Mouse (Mus musculus) heart, adult 2 months (tissue): ENCODE measurements around the gene Ddah2. TPM values are rescaled to one million over a fixed set of nuclear protein-coding genes. Genes with fewer than 3 reads are reported as not detected.
A peak's percentile ranks its signal among the peaks of the same experiment; 100 is the strongest.

ENCODE experiments used
- DNase-seq, 2 experiments: peaks; one replicate each; pipeline ENCODE4 v3.0.0; 2021
- H3K27ac ChIP-seq: fragments of 200-600 bp; 2 replicates; pipeline ENCODE4 v1.8.1; 2022
- H3K27me3 ChIP-seq: fragments of 200-500 bp; 2 replicates; pipeline ENCODE4 v1.6.1; 2012; ENCODE audit warnings: mild to moderate bottlenecking, low read length, inconsistent platforms, mixed read lengths; ENCODE audit not compliant: control insufficient read depth, insufficient read depth
- H3K36me3 ChIP-seq: fragments of 200-500 bp; 2 replicates; pipeline ENCODE4 v1.6.1; 2012; ENCODE audit warnings: low read length, inconsistent platforms; ENCODE audit not compliant: control insufficient read depth, insufficient read depth
- H3K4me1 ChIP-seq: fragments of 200-500 bp; 2 replicates; pipeline ENCODE4 v1.6.1; 2011; ENCODE audit warnings: low read length; ENCODE audit not compliant: control insufficient read depth, insufficient read depth
- H3K4me3 ChIP-seq: fragments of 200-600 bp; 2 replicates; pipeline ENCODE4 v1.8.1; 2022
- H3K79me2 ChIP-seq: fragments of 200-500 bp; replicated peaks from 2 replicates; pipeline ENCODE4 v1.6.1; 2012; ENCODE audit warnings: mild to moderate bottlenecking, inconsistent platforms, low read length, moderate library complexity, mixed read lengths; ENCODE audit not compliant: control insufficient read depth, insufficient read depth
- H3K9ac ChIP-seq: fragments of 200-500 bp; 2 replicates; pipeline ENCODE4 v1.6.1; 2012; ENCODE audit warnings: low read depth, mild to moderate bottlenecking, control low read depth, inconsistent platforms, low read length, mixed read lengths
- CTCF ChIP-seq: fragments of 200-600 bp; IDR thresholded peaks from 2 replicates; pipeline ENCODE4 v1.8.1; 2022; ENCODE audit warnings: antibody characterized with exemption, mild to moderate bottlenecking, moderate library complexity
- EP300 ChIP-seq: fragments of 200-500 bp; IDR thresholded peaks from 2 replicates; pipeline ENCODE4 v1.6.1; 2011; ENCODE audit warnings: low read depth, low read length, control low read depth; ENCODE audit not compliant: insufficient read depth
- POLR2A ChIP-seq: fragments of 200-500 bp; IDR thresholded peaks from 2 replicates; pipeline ENCODE4 v1.6.1; 2011; ENCODE audit warnings: mild to moderate bottlenecking, low read depth, low read length, control low read depth; ENCODE audit not compliant: insufficient read depth
- WGBS: fragments of 180-500 bp; shearing (Covaris S2); methylation state at CpG from one replicate; pipeline ENCODE4 v1.1.7; 2018; 5-methylcytosine and 5-hydroxymethylcytosine counted together
- intact Hi-C: fragments of 180-260 bp; cut with DNase I; formaldehyde crosslinking; loops from one replicate; pipeline ENCODE4 v1.15.1; 2025
- polyA plus RNA-seq: library from polyadenylated mRNA; depleted of rRNA; stranded (reverse); fragments of >200 nt; gene quantifications from 2 replicates; pipeline ENCODE4 v1.2.3, GENCODE M21; 2012
- total RNA-seq, 2 experiments: library from RNA; stranded (reverse); gene quantifications; 2 replicates each; pipeline ENCODE4 v1.2.3; 2021

Ddah2 gene
- total and polyA plus RNA-seq, 3 experiments: 20.0 to 31.4 (median 20.5) TPM

- H3K27ac ChIP-seq: peak overlapping the region; percentile 88
- peak overlapping the region; percentile 28 for H3K9ac ChIP-seq
- no peaks in the 10 kb centered on the region for H3K27me3 ChIP-seq
- peak overlapping the region; percentile 17 for H3K4me3 ChIP-seq
- DNase-seq: peak; percentile 86 to 94
- intact Hi-C loops: loop anchor here (1.0 to 5.0 kb wide), 5 partner anchors 38 to 216 kb away; partner anchors contain the start of genes Abhd16a, Ddah2, Ly6g6d and Nfkbil1
- 7% methylated on average over 17 of the region's 17 CpGs for WGBS
- no peaks in the 10 kb centered on the region for H3K79me2 ChIP-seq
- TF ChIP-seq POLR2A (no peak), EP300 (peak; percentile 86; the same call in 1 of the 2 replicates)
- peaks cover 11% of the 10 kb centered on the region for H3K4me1 ChIP-seq
- H3K36me3 ChIP-seq: no peaks in the 10 kb centered on the region
Measured at GRCm38 (mm10) chr17:35021163-35021808, 37.5 kb upstream of the Ddah2 start.

- H3K79me2 ChIP-seq: no peaks in the 10 kb centered on the region
- TF ChIP-seq POLR2A: peak; percentile 52; the same call in 1 of the 2 replicates
- TF ChIP-seq EP300: no peak
- peak; percentile 55 for TF ChIP-seq CTCF
- H3K4me1 ChIP-seq: peaks cover 11% of the 10 kb centered on the region
- H3K9ac ChIP-seq: peak overlapping the region; percentile 49
- peak overlapping the region; percentile 17; the same call in 1 of the 2 replicates for H3K4me3 ChIP-seq
- peak overlapping the region; percentile 88 for H3K27ac ChIP-seq
- 27% methylated on average over 6 of the region's 6 CpGs for WGBS
- peak in 1 of 2 experiments; percentile 57 for DNase-seq
- H3K27me3 ChIP-seq: no peaks in the 10 kb centered on the region
- no peaks in the 10 kb centered on the region for H3K36me3 ChIP-seq
- intact Hi-C loops: loop anchor here (1.0 to 5.0 kb wide), 6 partner anchors 25 to 215 kb away; partner anchors contain the start of genes Abhd16a, Ddah2, Ly6g6d and Msh5
Measured at GRCm38 (mm10) chr17:35021842-35022477, 36.9 kb upstream of the Ddah2 start.

GRCm38 (mm10) chr17:35022541-35023060 is 36.2 kb upstream of the Ddah2 start:
- H3K36me3 ChIP-seq: no peaks in the 10 kb centered on the region
- intact Hi-C loops: loop anchor here (2.0 to 5.0 kb wide), 2 partner anchors 24 to 215 kb away; partner anchors contain the start of genes Msh5 and Nfkbil1
- no peaks in the 10 kb centered on the region for H3K79me2 ChIP-seq
- no peak overlapping the region for H3K4me3 ChIP-seq
- no peaks in the 10 kb centered on the region for H3K27me3 ChIP-seq
- peaks cover 11% of the 10 kb centered on the region for H3K4me1 ChIP-seq
- no peak overlapping the region for H3K9ac ChIP-seq
- 82% methylated on average over 8 of the region's 8 CpGs for WGBS
- no peak for DNase-seq
- peak overlapping the region; percentile 88 for H3K27ac ChIP-seq
- TF ChIP-seq CTCF (no peak), EP300 (no peak), POLR2A (no peak)

GRCm38 (mm10) chr17:35023221-35023620 is 35.6 kb upstream of the Ddah2 start:
- Histone ChIP-seq H3K27me3 (no peaks in the 10 kb centered on the region), H3K79me2 (no peaks in the 10 kb centered on the region), H3K9ac (no peak overlapping the region), H3K27ac (peak overlapping the region; percentile 88; the same call in 1 of the 2 replicates), H3K4me1 (peaks cover 11% of the 10 kb centered on the region), H3K36me3 (no peaks in the 10 kb centered on the region), H3K4me3 (no peak overlapping the region)
- DNase-seq: no peak
- intact Hi-C loops: loop anchor here (2.0 to 5.0 kb wide), 2 partner anchors 24 to 214 kb away; partner anchors contain the start of genes Msh5 and Nfkbil1
- WGBS: 89% methylated on average over 5 of the region's 5 CpGs
- TF ChIP-seq CTCF (no peak), POLR2A (no peak), EP300 (no peak)

GRCm38 (mm10) chr17:35023756-35024155 is 35.1 kb upstream of the Ddah2 start:
- Histone ChIP-seq H3K36me3 (no peaks in the 10 kb centered on the region), H3K27me3 (no peaks in the 10 kb centered on the region), H3K27ac (peak overlapping the region; percentile 6), H3K4me1 (peaks cover 11% of the 10 kb centered on the region), H3K4me3 (no peak overlapping the region), H3K79me2 (no peaks in the 10 kb centered on the region), H3K9ac (no peak overlapping the region)
- 58% methylated on average over 4 of the region's 4 CpGs for WGBS
- no peak for TF ChIP-seq CTCF
- TF ChIP-seq EP300: no peak
- TF ChIP-seq POLR2A: no peak
- intact Hi-C loops: loop anchor here (2.0 to 5.0 kb wide), 2 partner anchors 23 to 214 kb away; partner anchors contain the start of genes Msh5 and Nfkbil1
- DNase-seq: peak in 1 of 2 experiments; percentile 39
